Mouse (Mus musculus) megakaryocyte, adult 5-6 weeks (primary cell): Measurements from ENCODE around the gene Ntsr1. TPM values are rescaled to one million over a fixed set of nuclear protein-coding genes. Genes with fewer than 3 reads are reported as not detected.

Experiments used
- ATAC-seq: 2 replicates; pipeline ENCODE4 v1.8.0; 2016; ENCODE audit warnings: mild to moderate bottlenecking, inconsistent platforms; ENCODE audit not compliant: poor library complexity, severe bottlenecking
- total RNA-seq, 2 experiments: library from RNA; stranded (forward) in 1 of 2; stranded (reverse) in 1 of 2; fragments of 153-499, 151-499 nt in 1 of 2; fragments of 221-1000, 200-1000 nt in 1 of 2; gene quantifications; 2 replicates each; pipeline versions ENCODE4 v1.2.3 to v1.2.4; 2015 to 2017

Ntsr1 gene
- total RNA-seq, 2 experiments from 2014 or later: not detected

- ATAC-seq: no peak
These were observed 6.5 kb downstream of the Ntsr1 start for GRCm38 (mm10) chr2:180506281-180506680.

- no peak for ATAC-seq
These were observed 8.8 kb downstream of the Ntsr1 start for GRCm38 (mm10) chr2:180508455-180509115.

GRCm38 (mm10) chr2:180510867-180511266 is 11.1 kb downstream of the Ntsr1 start:
- no peak for ATAC-seq

- ATAC-seq: no peak
These were observed 12.3 kb downstream of the Ntsr1 start for GRCm38 (mm10) chr2:180511875-180512661.

- no peak for ATAC-seq
These were observed 13.2 kb downstream of the Ntsr1 start for GRCm38 (mm10) chr2:180513019-180513418.

- ATAC-seq: no peak
These were observed 14.1 kb downstream of the Ntsr1 start for GRCm38 (mm10) chr2:180513835-180514234.

- ATAC-seq: no peak
These were observed 21.9 kb downstream of the Ntsr1 start for GRCm38 (mm10) chr2:180521437-180522221.

GRCm38 (mm10) chr2:180522825-180523224 is 23.0 kb downstream of the Ntsr1 start:
- no peak for ATAC-seq

- ATAC-seq: no peak
These were observed 27.7 kb downstream of the Ntsr1 start for GRCm38 (mm10) chr2:180527447-180527846.

- no peak for ATAC-seq
These were observed 28.1 kb downstream of the Ntsr1 start for GRCm38 (mm10) chr2:180527883-180528282.

- no peak for ATAC-seq
These were observed 30.4 kb downstream of the Ntsr1 start for GRCm38 (mm10) chr2:180530130-180530529.

GRCm38 (mm10) chr2:180530584-180530983 is 30.8 kb downstream of the Ntsr1 start:
- no peak for ATAC-seq

- ATAC-seq: no peak
These were observed 32.1 kb downstream of the Ntsr1 start for GRCm38 (mm10) chr2:180531671-180532385.

GRCm38 (mm10) chr2:180532386-180532995 is 32.7 kb downstream of the Ntsr1 start:
- no peak for ATAC-seq

- ATAC-seq: no peak
These were observed 33.5 kb downstream of the Ntsr1 start for GRCm38 (mm10) chr2:180533237-180533636.

GRCm38 (mm10) chr2:180543675-180544074 is 43.9 kb downstream of the Ntsr1 start:
- ATAC-seq: no peak

- ATAC-seq: no peak
These were observed 45.3 kb downstream of the Ntsr1 start for GRCm38 (mm10) chr2:180545046-180545445.

GRCm38 (mm10) chr2:180547384-180548106 is 47.8 kb downstream of the Ntsr1 start:
- ATAC-seq: no peak

GRCm38 (mm10) chr2:180552340-180552739 is 52.6 kb downstream of the Ntsr1 start:
- no peak for ATAC-seq

- no peak for ATAC-seq
These were observed 55.4 kb downstream of the Ntsr1 start for GRCm38 (mm10) chr2:180555219-180555618.
